Mouse (Mus musculus) gastrocnemius, adult 18-20 months (tissue): ENCODE results near the gene Ppargc1a. TPM values are rescaled to one million over a fixed set of nuclear protein-coding genes. Genes with fewer than 3 reads are reported as not detected.

Source experiments
- DNase-seq: peaks from one replicate; pipeline ENCODE4 v3.0.0; 2021; ENCODE audit warnings: low spot score
- total RNA-seq, 2 experiments: library from RNA; stranded (reverse); gene quantifications; 2 replicates each; pipeline ENCODE4 v1.2.3; 2021

Ppargc1a gene
- total RNA-seq, 2 experiments from 2014 or later, result 31.5 to 53.2 TPM

- no peak for DNase-seq
Measured at GRCm38 (mm10) chr5:51416377-51416776, 151.1 kb downstream of the Ppargc1a start.

GRCm38 (mm10) chr5:51415456-51415855 is 152.1 kb downstream of the Ppargc1a start:
- DNase-seq, result no peak

- no peak for DNase-seq
Measured at GRCm38 (mm10) chr5:51412303-51413117, 155.0 kb downstream of the Ppargc1a start.

- DNase-seq, result no peak
Measured at GRCm38 (mm10) chr5:51410006-51410405, 157.5 kb downstream of the Ppargc1a start.

- no peak for DNase-seq
Measured at GRCm38 (mm10) chr5:51406406-51406805, 161.1 kb downstream of the Ppargc1a start.
